Mouse (Mus musculus) T-helper 2 cell (primary cell): Measurements from ENCODE around the gene Gm20911.
"Not testable (repeated sequence)": the region's sequence is repeated elsewhere in the genome, so short reads cannot be mapped to it uniquely, and the experiment has no call there.

ENCODE experiments used
- in situ Hi-C: fragments of 300-600 bp; cut with MboI, MseI; formaldehyde crosslinking; loops from one replicate; pipeline ENCODE4 v1.15.1; 2025; ENCODE audit warnings: high pct_unique_total_duplicates

The Gm20911 gene

DNA sequence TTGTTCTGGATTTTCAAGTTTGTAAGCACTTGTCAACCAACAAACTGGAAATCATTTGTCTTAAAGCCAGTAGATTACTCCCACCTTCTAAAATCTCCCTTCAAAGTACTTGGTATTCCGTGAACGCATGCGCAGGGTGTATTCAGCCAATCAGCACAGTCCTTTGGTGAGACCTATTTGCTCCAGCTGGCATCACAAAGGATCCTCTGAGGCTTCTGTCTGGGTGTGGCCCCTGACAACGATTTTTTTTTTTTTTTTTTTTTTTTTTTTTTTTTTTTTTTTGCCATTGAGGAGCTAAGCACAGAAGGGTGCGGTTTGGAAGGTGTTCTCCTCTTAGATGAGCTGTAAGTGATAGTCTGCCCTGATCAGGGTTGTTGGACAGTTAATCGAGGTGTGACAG, at the start of gene Gm20911:
Gene Gm20911 (plus strand): TSS at position 301 of the 400 bp plus-strand sequence.
- in situ Hi-C loops, result not testable (repeated sequence)
